Mouse (Mus musculus) forebrain, embryonic 15.5 days (tissue): Measurements from ENCODE around the gene Adam19. TPM values are rescaled to one million over a fixed set of nuclear protein-coding genes. Genes with fewer than 3 reads are reported as not detected.

Experiments used
- ATAC-seq: fragments of 200-750 bp; cut with Nextera tagmentation; replicated peaks from 2 replicates; pipeline ENCODE4 v1.8.0; 2017; ENCODE audit warnings: mild to moderate bottlenecking, moderate TSS enrichment, moderate library complexity
- H3K27ac ChIP-seq: fragments of 300-500 bp; sonication (generic); replicated peaks from 2 replicates; pipeline ENCODE4 v1.5.1; 2015; ENCODE audit warnings: mild to moderate bottlenecking, inconsistent platforms
- H3K27me3 ChIP-seq: fragments of 300-500 bp; sonication (generic); 2 replicates; pipeline ENCODE4 v1.6.1; 2015; ENCODE audit warnings: inconsistent platforms
- H3K36me3 ChIP-seq: fragments of 300-500 bp; sonication (generic); 2 replicates; pipeline ENCODE4 v1.6.1; 2015; ENCODE audit warnings: mild to moderate bottlenecking, inconsistent platforms
- H3K4me1 ChIP-seq: fragments of 300-500 bp; sonication (generic); 2 replicates; pipeline ENCODE4 v1.6.1; 2015; ENCODE audit warnings: inconsistent platforms
- H3K4me2 ChIP-seq: fragments of 300-500 bp; sonication (generic); replicated peaks from 2 replicates; pipeline ENCODE4 v1.6.1; 2015; ENCODE audit warnings: mild to moderate bottlenecking, inconsistent platforms
- H3K4me3 ChIP-seq: fragments of 300-500 bp; sonication (generic); 2 replicates; pipeline ENCODE4 v1.5.1; 2015; ENCODE audit warnings: mild to moderate bottlenecking, inconsistent platforms
- H3K9ac ChIP-seq: fragments of 300-500 bp; sonication (generic); replicated peaks from 2 replicates; pipeline ENCODE4 v1.6.1; 2015; ENCODE audit warnings: mild to moderate bottlenecking, inconsistent platforms
- H3K9me3 ChIP-seq: fragments of 300-500 bp; sonication (generic); 2 replicates; pipeline ENCODE4 v1.6.1; 2016; ENCODE audit warnings: inconsistent platforms
- WGBS: fragments of 180-500 bp; shearing (Covaris S2); methylation state at CpG from one replicate; pipeline ENCODE4 v1.1.7; 2015; ENCODE audit warnings: mixed read lengths; 5-methylcytosine and 5-hydroxymethylcytosine counted together
- polyA plus RNA-seq: library from polyadenylated mRNA; unstranded; fragments of >200 nt; fragmentation: Nextera tagmentation; extraction: Ambion mirVana; gene quantifications from 2 replicates; pipeline ENCODE4 v1.2.1, GENCODE M21; 2015

The Adam19 gene
- polyA plus RNA-seq, 1 experiment from 2014 or later = 8.5 TPM

DNA sequence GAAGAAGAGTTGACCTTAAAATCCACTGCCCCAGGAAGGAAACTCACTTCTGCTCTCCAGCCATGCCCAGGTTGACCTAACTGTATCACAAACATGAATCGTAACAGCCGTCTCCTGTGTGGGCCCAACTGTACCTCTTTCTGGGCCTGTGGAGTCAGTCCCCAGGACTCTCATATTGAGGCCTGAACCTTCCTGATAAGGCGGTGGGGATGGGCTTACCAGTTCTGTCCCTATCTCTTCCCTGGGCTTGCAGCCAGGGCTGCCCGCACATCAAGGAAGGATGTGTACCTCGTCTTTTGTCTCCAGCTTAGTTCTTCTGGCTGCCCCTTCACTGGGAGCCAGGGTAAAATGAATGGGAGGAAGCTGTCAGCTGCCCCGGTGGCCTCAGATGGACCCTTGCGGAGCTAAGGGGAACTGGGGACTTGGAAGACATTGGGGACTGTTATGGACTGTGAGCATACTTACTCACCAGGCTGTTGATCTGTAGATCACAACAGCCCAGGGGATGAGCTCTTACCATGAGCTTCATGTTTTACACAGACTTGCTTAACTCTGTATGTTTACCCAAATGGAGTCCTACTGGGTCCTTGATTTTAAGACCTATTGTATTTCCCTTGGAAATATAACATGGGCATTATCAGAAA is 22.1 kb downstream of the Adam19 start:
- 0 out of 2 replicates have a peak, but pooled peaks cover 2% of the 10 kb centered on the region for H3K36me3 ChIP-seq
- H3K9ac ChIP-seq = no peak overlapping the region
- no peak overlapping the region for H3K4me2 ChIP-seq
- H3K27me3 ChIP-seq = no peaks in the 10 kb centered on the region
- 91% methylated on average over 7 of the region's 7 CpGs for WGBS
- no peak overlapping the region for H3K4me3 ChIP-seq
- no peak for ATAC-seq
- no peak overlapping the region for H3K27ac ChIP-seq
- H3K4me1 ChIP-seq = 0 out of 2 replicates have a peak, but pooled peaks cover 4% of the 10 kb centered on the region
- no peaks in the 10 kb centered on the region for H3K9me3 ChIP-seq

GRCm38 (mm10) chr11:46081075-46081474 is 25.3 kb downstream of the Adam19 start:
- Histone ChIP-seq H3K36me3 (0 out of 2 replicates have a peak, but pooled peaks cover 2% of the 10 kb centered on the region), H3K4me1 (no peaks in the 10 kb centered on the region), H3K9me3 (no peaks in the 10 kb centered on the region), H3K4me2 (no peak overlapping the region), H3K4me3 (no peak overlapping the region), H3K27me3 (no peaks in the 10 kb centered on the region), H3K27ac (no peak overlapping the region), H3K9ac (no peak overlapping the region)
- 91% methylated on average over 2 of the region's 2 CpGs for WGBS
- ATAC-seq = no peak

DNA sequence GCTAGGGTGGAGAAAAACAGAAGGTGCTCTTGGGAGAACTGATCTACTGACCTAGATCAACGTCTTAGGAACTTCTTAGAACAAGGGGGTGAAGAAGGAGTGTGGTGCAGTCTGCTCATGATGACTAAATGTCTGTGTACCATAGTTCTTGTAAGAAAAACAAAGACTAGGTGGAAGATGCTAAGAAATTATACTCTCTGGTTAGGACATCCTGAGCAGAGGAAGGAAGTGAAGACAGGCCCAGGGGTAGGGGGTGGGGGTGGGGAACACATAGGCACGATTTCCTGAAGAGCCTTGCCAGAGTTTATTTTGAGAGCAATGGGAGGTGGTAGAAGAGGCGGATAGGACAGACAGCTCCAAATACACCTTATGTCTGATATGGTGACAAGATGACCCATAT is 27.6 kb downstream of the Adam19 start:
- no peak overlapping the region for H3K9ac ChIP-seq
- H3K9me3 ChIP-seq = no peaks in the 10 kb centered on the region
- no peak overlapping the region for H3K4me2 ChIP-seq
- H3K4me1 ChIP-seq = no peaks in the 10 kb centered on the region
- H3K27ac ChIP-seq = no peak overlapping the region
- H3K4me3 ChIP-seq = no peak overlapping the region
- H3K27me3 ChIP-seq = no peaks in the 10 kb centered on the region
- no peak for ATAC-seq
- 87% methylated on average over 3 of the region's 3 CpGs for WGBS
- H3K36me3 ChIP-seq = 0 out of 2 replicates have a peak, but pooled peaks cover 2% of the 10 kb centered on the region

DNA sequence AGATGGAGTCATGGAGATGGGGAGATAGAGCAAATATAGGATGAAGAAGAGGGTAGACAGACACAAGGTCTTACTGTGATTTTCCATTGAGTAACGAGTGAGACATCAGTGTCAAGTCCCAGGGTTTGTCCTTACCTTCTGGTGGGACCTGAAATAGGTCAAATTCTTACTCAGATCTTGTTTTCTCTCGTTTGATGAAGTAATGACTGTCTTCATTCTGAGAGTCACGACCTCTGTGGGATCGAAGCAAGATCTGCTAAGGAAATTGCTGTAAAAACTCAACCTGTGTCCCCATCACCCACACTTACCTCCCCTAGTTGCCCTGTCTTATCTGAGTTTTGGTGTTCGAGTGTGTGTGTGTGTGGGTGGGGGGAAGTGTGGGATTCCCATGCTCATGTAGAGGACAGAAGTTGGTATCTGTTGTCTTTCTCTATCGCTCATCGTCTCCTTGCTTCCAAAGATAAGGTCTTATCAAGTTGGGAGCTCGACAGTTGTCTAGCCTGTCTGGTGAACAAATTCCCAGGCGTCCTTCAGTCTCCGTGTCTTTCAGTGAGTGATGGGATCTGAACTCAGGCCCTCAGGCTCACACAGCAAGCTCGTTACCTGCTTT is 28.1 kb downstream of the Adam19 start:
- no peak overlapping the region for H3K9ac ChIP-seq
- no peaks in the 10 kb centered on the region for H3K9me3 ChIP-seq
- no peaks in the 10 kb centered on the region for H3K36me3 ChIP-seq
- WGBS = 91% methylated on average over 11 of the region's 11 CpGs
- no peaks in the 10 kb centered on the region for H3K27me3 ChIP-seq
- H3K27ac ChIP-seq = no peak overlapping the region
- H3K4me3 ChIP-seq = no peak overlapping the region
- H3K4me1 ChIP-seq = no peaks in the 10 kb centered on the region
- no peak overlapping the region for H3K4me2 ChIP-seq
- no peak for ATAC-seq

GRCm38 (mm10) chr11:46084568-46084967 is 28.8 kb downstream of the Adam19 start:
- no peak for ATAC-seq
- H3K9ac ChIP-seq = no peak overlapping the region
- no peaks in the 10 kb centered on the region for H3K27me3 ChIP-seq
- no peak overlapping the region for H3K4me2 ChIP-seq
- WGBS = 65% methylated on average over 3 of the region's 3 CpGs
- no peaks in the 10 kb centered on the region for H3K4me1 ChIP-seq
- H3K4me3 ChIP-seq = no peak overlapping the region
- no peaks in the 10 kb centered on the region for H3K36me3 ChIP-seq
- H3K27ac ChIP-seq = no peak overlapping the region
- no peaks in the 10 kb centered on the region for H3K9me3 ChIP-seq

DNA sequence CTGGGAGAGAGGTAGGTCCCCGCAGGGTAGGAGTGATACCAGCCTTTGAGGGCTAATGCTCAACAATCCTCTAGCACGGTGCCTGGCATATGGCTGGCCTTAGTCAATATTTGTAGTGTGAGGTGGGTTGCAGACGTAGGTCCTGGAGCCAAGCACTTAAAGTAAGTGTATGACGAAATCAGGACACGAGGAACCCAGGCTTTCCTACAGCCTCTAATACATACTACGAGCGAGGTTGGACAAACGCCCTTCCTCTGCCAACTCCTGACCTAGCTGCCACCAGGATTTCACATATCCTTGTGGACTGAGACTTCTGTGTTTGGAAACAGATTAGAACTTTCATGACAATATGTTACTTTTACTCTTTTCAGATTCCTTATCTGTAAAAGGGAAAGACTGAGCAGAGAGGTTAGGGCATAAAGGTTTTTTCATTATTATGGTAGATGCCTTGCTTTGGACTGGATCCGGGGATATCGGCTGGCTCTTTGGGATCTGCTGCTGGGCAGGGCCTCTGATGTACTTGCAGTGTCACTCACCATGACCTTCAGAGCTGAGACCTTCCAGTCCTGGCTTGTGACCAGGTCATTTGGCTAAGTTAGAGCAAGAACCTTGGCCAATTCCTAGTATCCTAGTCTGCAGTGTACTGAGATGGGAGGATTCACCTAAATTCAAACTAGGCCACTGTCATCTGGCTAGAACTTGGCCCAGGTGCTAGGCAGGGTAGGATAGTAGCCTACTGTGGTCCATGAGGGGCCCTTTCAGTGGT is 29.8 kb downstream of the Adam19 start:
- H3K4me1 ChIP-seq = no peaks in the 10 kb centered on the region
- H3K4me2 ChIP-seq = no peak overlapping the region
- no peak for ATAC-seq
- WGBS = 95% methylated on average over 10 of the region's 10 CpGs
- H3K9ac ChIP-seq = no peak overlapping the region
- H3K36me3 ChIP-seq = no peaks in the 10 kb centered on the region
- H3K27me3 ChIP-seq = no peaks in the 10 kb centered on the region
- H3K9me3 ChIP-seq = no peaks in the 10 kb centered on the region
- no peak overlapping the region for H3K27ac ChIP-seq
- H3K4me3 ChIP-seq = no peak overlapping the region

DNA sequence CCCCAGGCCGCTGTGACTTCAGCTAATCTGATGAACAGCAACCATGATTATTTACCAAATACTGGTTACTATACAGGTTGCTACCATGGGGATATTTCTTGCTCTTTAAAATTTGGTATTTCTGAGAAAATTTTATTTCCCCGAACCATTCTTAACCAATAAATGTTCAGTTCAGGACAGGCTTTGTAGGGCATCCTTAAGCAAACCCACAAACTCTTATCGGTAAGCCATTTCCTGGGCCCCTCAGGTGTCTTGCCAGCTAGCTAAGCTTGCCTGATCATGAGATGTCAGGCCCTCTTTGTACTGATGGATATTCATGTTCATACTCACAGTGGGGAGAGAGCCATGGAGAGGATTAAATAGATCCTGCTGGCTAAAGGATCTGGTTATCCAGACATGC is 30.7 kb downstream of the Adam19 start:
- Histone ChIP-seq H3K4me1 (no peaks in the 10 kb centered on the region), H3K27ac (no peak overlapping the region), H3K4me3 (no peak overlapping the region), H3K27me3 (no peaks in the 10 kb centered on the region), H3K4me2 (no peak overlapping the region), H3K9me3 (no peaks in the 10 kb centered on the region), H3K36me3 (no peaks in the 10 kb centered on the region), H3K9ac (no peak overlapping the region)
- 86% methylated on average over 3 of the region's 3 CpGs for WGBS
- no peak for ATAC-seq

GRCm38 (mm10) chr11:46089081-46089713 is 33.4 kb downstream of the Adam19 start:
- ATAC-seq = no peak
- H3K36me3 ChIP-seq = no peaks in the 10 kb centered on the region
- no peak overlapping the region for H3K9ac ChIP-seq
- H3K27ac ChIP-seq = no peak overlapping the region
- H3K4me3 ChIP-seq = no peak overlapping the region
- no peaks in the 10 kb centered on the region for H3K4me1 ChIP-seq
- WGBS = 86% methylated on average over 4 of the region's 4 CpGs
- H3K9me3 ChIP-seq = no peaks in the 10 kb centered on the region
- no peak overlapping the region for H3K4me2 ChIP-seq
- H3K27me3 ChIP-seq = no peaks in the 10 kb centered on the region

DNA sequence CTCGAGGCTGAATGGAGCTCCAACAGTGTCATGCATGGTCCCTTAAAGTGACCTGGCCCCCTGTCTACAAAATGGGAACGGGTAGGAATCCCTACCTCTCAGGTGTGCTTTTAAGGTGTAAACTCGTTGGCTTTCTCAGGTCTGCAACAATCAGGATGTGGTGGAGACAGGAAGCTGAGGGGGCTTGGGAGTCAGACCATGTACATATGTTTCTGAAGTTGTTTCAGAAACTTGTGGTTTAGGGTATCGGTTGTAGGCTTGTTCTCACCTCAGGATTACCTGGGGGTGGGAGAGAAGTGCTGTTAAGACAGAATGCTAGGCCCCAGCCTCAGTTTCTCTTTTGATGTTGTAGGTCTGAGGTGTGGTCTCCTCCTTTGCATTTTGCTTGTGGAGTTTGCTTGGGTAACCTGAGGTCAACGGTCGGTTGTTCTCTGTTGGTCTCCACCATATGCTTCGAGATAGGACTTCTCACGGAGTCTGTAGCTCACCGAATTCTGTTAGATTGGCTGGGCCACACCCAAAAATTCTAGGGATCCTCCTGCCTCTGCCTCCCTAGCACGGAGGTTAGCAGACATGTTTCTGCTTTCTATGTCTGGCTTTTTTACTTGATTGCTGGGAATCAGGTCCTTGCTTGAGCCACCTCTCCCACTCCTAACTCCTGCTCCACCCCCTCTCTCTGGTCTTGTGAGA is 34.4 kb downstream of the Adam19 start:
- Histone ChIP-seq H3K4me3 (no peak overlapping the region), H3K27me3 (no peaks in the 10 kb centered on the region), H3K4me2 (no peak overlapping the region), H3K9me3 (no peaks in the 10 kb centered on the region), H3K9ac (no peak overlapping the region), H3K27ac (no peak overlapping the region), H3K36me3 (0 out of 2 replicates have a peak, but pooled peaks cover 5% of the 10 kb centered on the region), H3K4me1 (no peaks in the 10 kb centered on the region)
- WGBS = 89% methylated on average over 10 of the region's 10 CpGs
- ATAC-seq = no peak

DNA sequence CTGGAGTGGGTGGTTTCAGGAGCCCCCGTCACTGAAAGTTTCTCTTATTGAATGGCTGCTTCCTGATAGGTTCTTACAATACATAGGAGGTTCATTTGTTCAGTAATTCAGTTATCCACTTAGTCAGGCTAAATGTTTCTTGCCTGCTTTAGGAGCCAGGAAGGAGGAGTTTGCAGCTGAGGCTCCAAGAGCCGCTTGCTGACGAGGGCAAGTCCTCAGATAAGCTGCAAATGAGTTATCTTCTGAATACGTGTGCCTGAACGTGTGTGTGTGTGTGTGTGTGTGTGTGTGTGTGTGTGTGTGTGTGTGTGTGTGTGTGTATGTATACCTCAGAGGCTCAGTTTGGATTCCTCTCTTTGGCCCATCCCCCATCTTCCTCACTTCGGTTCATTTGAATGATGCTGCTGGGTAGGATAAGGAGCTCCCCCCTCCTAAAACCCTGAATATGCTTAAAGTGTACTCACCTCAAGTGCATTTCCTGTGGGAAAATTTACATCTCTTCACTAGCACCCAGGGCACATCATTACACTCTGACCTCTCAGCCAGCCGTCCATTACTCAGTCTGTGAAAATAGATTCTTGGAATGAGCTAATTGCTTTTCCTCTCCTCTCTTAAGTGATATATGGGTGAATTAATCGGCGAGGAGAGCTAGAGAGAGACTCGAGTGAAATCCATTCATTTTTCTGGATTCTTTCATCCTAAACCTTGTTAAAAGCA is 35.3 kb downstream of the Adam19 start:
- ATAC-seq = no peak
- 48% methylated on average over 10 of the region's 10 CpGs for WGBS
- Histone ChIP-seq H3K9me3 (no peaks in the 10 kb centered on the region), H3K4me3 (no peak overlapping the region), H3K4me1 (no peaks in the 10 kb centered on the region), H3K4me2 (no peak overlapping the region), H3K36me3 (peaks cover 5% of the 10 kb centered on the region; the same call in 1 of the 2 replicates), H3K9ac (no peak overlapping the region), H3K27ac (no peak overlapping the region), H3K27me3 (no peaks in the 10 kb centered on the region)

DNA sequence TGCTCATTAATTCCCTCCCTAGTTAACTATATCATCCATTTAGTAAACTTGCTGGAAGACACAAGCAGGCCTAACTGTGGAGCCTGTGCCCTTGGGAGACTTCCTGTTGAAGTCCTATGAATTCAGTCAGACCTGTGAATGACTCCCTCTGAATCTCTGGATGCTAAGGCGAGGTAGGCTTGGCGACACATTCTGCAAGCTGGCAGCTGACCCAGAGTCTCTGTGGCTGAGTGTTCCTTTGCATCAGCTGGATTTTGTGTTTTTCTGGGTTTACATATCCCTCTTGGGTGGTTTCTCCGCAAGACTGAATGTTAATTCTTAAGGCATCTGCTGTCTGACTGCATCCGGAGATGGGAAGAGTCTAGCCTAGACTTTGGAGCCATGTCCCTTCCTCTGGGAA is 36.3 kb downstream of the Adam19 start:
- Histone ChIP-seq H3K9me3 (no peaks in the 10 kb centered on the region), H3K36me3 (peaks cover 5% of the 10 kb centered on the region; the same call in 1 of the 2 replicates), H3K27me3 (no peaks in the 10 kb centered on the region), H3K27ac (no peak overlapping the region), H3K4me3 (no peak overlapping the region), H3K4me2 (no peak overlapping the region), H3K4me1 (no peaks in the 10 kb centered on the region), H3K9ac (no peak overlapping the region)
- no peak for ATAC-seq
- WGBS = 82% methylated on average over 4 of the region's 4 CpGs
